Mouse (Mus musculus): ENCODE results near the gene Arhgap18. TPM values are rescaled to one million over a fixed set of nuclear protein-coding genes. Genes with fewer than 3 reads are reported as not detected.

Arhgap18 gene
- total RNA-seq, 2 experiments from 2014 or later: 9.4 TPM

DNA sequence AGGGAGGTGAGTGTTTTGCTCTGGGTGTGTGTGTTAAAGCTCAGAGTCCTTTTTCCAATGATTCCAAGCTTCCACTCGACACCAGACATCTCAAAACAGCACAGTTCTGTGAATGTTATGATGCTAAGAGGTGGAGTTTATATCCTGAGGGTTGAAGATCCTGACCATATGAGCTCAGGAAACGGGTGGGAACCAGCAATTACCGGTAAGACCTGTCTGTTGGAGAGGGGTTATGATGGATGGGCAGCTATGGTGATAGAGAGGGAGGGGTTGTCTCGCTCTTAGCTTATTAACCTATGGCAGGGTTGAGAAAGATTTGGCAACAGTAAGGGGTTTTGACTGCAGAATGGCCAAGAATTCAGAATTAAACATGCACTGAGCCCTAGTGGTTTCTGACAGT lies 58.1 kb downstream of the Arhgap18 start:
- TF ChIP-seq CTCF (IDR thresholded peaks at IDR 0.05): no peak
- intact Hi-C loops (cut with DNase I): no loop called here
- Histone ChIP-seq H3K27ac (no peak overlapping the region), H3K4me3 (no peak overlapping the region)
- DNase-seq (ENCODE audit: extremely low spot score in 1 of 2, low spot score in 2 of 2): no peak

DNA sequence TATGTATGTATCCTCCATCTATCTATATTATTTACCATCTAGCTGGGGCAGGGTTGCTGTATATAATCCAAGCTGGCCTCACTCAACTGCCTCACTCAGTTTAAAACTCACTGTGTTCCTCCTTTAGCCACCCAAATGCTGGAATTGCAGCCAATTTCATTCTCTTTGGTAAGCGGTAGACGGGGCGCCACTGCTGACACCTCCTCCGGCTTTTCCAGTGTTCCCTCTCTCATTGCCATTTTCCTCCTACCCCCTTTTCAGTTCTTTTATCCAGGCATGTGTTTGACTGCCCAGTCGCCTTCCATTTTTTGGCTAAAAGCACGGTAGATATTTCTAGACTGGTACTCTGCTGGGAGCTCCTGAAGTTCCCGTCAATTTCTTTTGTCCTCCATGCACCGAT lies 62.4 kb downstream of the Arhgap18 start:
- no peak overlapping the region for H3K27ac ChIP-seq
- no peak for TF ChIP-seq CTCF (IDR thresholded peaks at IDR 0.05)
- no peak overlapping the region for H3K4me3 ChIP-seq
- intact Hi-C loops (cut with DNase I): loop anchor here (1.0 to 2.0 kb wide), 2 partner anchors 61 to 440 kb away; partner anchors contain the start of gene L3mbtl3
- DNase-seq (ENCODE audit: extremely low spot score in 1 of 2, low spot score in 2 of 2): peak; percentile 42 to 61

DNA sequence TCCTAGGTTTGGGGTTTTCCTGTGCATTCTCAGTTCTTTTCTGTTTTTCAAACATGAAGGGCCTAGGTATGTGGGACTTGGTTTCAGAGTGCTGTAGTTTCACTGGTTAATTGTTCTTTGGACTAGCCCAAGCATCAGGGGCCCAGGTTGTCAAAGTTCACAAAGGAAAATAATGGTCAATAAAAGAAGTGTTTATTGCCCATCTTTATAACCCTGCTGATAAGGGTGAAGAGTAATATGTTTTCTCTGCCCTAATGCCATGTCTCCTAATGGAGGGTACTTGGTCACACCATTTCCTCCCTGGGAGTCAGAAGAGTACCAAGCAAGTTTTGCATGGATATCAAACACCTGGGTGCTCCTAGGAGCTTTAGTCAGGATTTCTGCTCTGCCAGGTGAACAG lies 67.1 kb downstream of the Arhgap18 start:
- Histone ChIP-seq H3K27ac (no peak overlapping the region), H3K4me3 (no peak overlapping the region)
- no peak for TF ChIP-seq CTCF (IDR thresholded peaks at IDR 0.05)
- no peak for DNase-seq (ENCODE audit: extremely low spot score in 1 of 2, low spot score in 2 of 2)
- intact Hi-C loops (cut with DNase I): no loop called here

DNA sequence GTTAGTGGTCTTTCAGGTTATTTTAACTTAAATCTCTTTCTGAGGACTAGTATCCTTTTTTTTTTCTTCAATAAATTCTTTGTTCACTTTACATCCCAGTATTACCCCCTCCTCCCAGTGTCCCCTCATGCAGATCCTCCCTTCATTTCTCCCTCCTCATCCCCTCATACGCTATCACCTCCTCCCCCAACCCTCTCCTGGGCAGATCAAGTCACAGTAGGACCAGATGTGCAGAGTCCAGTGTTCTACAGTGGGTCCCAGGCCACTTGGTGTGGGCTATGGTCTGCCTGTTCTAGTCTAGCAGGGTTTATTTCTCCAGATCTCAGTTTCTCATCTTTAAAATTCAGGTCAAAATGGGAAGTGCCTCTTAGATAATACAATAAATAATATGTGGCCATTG lies 67.7 kb downstream of the Arhgap18 start:
- TF ChIP-seq CTCF (IDR thresholded peaks at IDR 0.05): no peak
- intact Hi-C loops (cut with DNase I): no loop called here
- no peak overlapping the region for H3K27ac ChIP-seq
- H3K4me3 ChIP-seq: no peak overlapping the region
- no peak for DNase-seq (ENCODE audit: extremely low spot score in 1 of 2, low spot score in 2 of 2)

DNA sequence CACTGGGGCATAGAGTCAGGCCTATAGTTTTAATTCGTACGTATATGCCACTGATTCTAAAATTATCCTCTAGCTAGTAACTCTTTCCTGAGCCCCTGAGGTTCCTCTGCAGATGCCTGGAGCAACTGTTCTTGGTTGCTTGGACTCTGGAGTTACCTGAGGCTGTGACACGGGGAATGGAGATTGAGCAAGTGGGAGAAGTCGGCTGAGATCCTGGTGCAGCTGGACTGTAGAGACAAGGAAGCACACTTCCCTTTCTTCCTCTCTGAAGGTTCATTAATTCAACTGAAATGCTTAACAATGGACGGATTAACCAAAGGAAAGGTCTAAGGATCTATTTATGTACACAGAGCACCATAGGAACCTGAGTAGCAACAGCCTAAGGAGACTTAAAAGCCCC lies 70.8 kb downstream of the Arhgap18 start:
- intact Hi-C loops (cut with DNase I): no loop called here
- H3K4me3 ChIP-seq: no peak overlapping the region
- TF ChIP-seq CTCF (IDR thresholded peaks at IDR 0.05): no peak
- no peak overlapping the region for H3K27ac ChIP-seq
- no peak for DNase-seq (ENCODE audit: extremely low spot score in 1 of 2, low spot score in 2 of 2)

DNA sequence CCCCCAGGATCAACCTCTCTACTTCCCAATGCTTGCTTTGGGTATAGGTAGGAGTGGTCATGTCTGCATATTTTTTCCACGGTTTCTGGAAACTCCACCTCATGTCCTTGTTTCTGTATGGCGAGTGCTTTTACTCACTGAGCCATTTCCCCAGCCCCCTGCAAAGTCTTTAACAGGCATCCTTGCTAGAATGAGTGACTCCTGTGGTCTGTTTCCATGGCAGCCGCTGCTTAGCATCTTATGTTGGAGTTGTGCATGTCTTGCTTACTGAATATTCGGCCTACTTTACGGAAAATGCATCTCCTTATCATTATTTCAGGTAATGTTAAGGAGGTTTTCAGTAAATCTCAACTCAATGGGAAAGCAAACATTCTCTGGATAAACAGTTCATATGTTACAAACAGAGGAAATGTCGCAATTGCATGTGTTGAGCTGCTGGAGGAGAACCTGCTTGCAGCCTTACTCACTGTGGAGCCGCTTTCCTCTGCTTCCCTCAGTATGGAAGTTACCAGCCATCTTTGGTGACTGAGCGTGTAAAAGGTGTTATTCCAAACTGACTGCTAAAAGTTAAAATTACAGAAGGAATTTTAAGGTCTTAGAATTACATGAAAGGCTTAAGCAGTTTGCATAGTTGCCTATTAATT lies 72.1 kb downstream of the Arhgap18 start:
- Histone ChIP-seq H3K4me3 (no peak overlapping the region), H3K27ac (no peak overlapping the region)
- peak; percentile 13 to 21 for DNase-seq (ENCODE audit: extremely low spot score in 1 of 2, low spot score in 2 of 2)
- TF ChIP-seq CTCF (IDR thresholded peaks at IDR 0.05): no peak
- intact Hi-C loops (cut with DNase I): no loop called here

DNA sequence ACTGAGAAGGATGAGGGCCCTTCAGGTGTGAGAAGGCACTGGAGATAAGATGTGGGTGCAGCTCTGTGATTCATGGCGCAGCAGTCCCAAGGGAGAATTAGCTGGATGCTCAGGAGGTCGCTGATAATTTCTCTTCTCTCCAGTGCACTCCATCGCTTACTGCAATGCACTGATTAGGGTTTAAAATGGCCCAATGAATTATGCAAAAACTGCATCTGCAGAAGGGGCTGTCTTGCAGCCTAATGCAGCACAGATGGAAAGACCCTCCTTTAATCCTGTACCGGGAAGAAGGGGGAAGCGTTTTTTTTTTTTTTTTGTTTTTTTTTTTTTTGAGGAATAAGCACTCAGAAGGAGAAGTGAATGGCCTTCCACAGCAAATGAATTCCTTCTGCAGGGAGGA lies 74.1 kb downstream of the Arhgap18 start:
- Histone ChIP-seq H3K27ac (no peak overlapping the region), H3K4me3 (no peak overlapping the region)
- intact Hi-C loops (cut with DNase I): no loop called here
- no peak for DNase-seq (ENCODE audit: extremely low spot score in 1 of 2, low spot score in 2 of 2)
- no peak for TF ChIP-seq CTCF (IDR thresholded peaks at IDR 0.05)

DNA sequence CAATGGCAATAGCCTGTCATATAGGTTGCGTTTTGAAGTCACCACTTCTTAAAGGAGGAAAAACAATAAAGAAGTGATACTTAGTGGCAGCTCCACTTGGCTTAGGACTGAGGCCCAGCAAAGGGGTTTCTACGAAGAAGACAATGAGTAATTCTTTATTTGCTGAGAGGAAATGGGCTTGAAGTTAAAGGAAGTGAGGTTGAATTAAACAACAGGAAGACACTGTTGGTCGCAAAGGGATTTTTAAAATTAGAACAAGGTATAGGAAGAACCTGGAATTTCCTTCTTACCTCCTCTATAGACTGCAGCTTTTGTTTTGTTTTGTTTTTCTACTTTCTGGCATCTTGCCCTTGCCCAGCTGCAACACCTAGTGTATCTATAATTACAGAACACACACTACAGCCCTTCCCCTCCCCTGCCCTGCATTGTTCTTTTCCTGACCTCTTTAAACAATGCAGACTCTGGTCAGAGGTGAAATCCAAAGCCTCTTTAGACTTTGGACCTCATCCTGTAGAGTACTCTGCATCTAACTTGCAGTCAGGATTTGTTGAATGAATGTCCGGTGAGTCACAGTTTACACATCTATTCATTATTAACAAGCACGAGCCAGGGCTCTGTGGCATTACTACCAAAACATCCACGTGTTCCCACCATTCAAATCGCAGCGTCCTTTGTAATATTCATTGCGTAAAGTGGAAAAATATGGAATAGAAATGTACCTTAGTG lies 75.4 kb downstream of the Arhgap18 start:
- intact Hi-C loops (cut with DNase I): no loop called here

DNA sequence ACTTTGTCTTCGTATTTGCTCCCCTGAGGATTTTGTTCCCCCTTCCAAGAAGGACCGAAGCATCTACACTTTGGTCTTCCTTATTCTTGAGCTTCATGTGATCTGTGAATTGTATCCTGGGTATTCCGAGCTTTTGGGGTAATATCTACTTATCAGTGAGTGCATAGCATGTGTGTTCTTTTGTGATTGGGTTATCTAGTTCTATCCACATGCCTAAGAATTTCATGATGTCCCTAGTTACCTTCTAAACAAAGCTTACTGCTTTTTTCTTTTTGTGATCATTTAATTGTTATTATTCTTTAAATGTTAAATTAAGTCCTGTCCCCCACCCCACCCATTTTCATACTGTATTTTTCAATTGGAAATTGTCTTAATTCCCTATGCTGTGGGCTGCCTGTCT lies 78.8 kb downstream of the Arhgap18 start:
- H3K27ac ChIP-seq: no peak overlapping the region
- DNase-seq (ENCODE audit: extremely low spot score in 1 of 2, low spot score in 2 of 2): no peak
- H3K4me3 ChIP-seq: no peak overlapping the region
- no peak for TF ChIP-seq CTCF (IDR thresholded peaks at IDR 0.05)
- intact Hi-C loops (cut with DNase I): no loop called here

More for the DNA sequence above, 75.4 kb downstream of the Arhgap18 start:
- no peak for DNase-seq (ENCODE audit: extremely low spot score in 1 of 2, low spot score in 2 of 2)
- no peak overlapping the region for H3K4me3 ChIP-seq
- no peak for TF ChIP-seq CTCF (IDR thresholded peaks at IDR 0.05)
- no peak overlapping the region for H3K27ac ChIP-seq

DNA sequence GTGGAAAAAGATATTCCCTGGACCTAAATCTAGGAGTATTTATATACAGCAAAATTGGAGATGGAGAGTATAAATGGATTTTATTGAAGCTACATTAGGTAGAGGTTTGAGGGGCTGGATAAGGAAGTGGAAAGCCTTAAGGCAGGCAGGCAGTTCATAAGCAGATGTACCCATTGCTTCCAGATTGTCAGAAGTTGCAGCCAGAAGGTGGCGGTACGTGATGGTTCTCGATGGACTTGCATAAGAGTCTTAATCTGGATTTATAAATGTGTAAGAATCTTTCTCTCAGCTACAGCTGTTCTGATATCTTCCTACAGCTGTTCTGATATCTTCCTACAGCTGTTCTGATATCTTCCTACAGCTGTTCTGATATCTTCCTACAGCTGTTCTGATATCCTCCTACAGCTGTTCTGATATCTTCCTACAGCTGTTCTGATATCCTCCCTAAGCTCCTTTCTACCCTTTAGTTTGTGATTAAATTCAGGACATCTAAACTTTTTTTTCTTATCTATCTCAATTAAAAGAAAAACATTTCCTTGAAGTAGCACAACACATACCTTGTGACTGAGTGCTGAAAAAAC lies 79.5 kb downstream of the Arhgap18 start:
- H3K27ac ChIP-seq: no peak overlapping the region
- no peak for TF ChIP-seq CTCF (IDR thresholded peaks at IDR 0.05)
- no peak for DNase-seq (ENCODE audit: extremely low spot score in 1 of 2, low spot score in 2 of 2)
- no peak overlapping the region for H3K4me3 ChIP-seq
- intact Hi-C loops (cut with DNase I): no loop called here

DNA sequence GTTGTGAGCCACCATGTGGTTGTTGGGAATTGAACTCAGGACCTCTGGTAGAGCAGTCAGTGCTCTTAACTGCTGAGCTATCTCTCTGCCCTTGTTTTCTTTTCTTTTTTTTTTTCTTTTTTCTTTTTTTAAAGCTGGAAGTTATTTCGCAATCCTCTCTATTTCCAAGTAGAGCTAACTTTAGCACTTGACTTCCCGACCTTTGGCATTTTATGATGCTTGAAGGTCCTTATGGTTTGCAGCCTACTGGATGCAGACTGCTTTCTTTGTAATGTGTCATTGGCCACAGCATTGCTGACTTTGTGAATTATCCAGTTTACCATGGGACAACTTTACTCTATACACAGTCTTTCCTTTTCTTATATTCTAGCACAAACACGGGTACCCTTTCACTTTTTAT lies 80.2 kb downstream of the Arhgap18 start:
- intact Hi-C loops (cut with DNase I): no loop called here
- no peak overlapping the region for H3K4me3 ChIP-seq
- H3K27ac ChIP-seq: no peak overlapping the region
- DNase-seq (ENCODE audit: extremely low spot score in 1 of 2, low spot score in 2 of 2): no peak
- TF ChIP-seq CTCF (IDR thresholded peaks at IDR 0.05): no peak

DNA sequence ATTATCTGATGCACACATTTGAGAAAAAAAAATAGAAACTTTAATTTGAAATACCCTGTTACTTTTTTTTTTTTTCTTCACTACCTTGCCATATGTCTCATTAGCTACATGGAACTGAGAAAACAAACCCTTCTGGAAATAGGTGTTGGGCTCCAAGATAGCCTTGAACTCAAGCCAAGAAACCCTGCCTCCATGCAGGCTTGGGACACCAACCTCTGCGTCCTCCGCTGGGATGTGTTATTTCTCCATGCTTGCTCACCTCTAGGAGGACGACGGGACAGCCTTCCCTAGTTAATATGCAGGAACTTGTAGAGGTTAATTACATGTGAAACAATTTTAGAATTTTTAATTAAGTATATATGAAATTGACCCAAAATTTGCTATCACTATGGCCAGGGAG lies 96.1 kb downstream of the Arhgap18 start:
- no peak for DNase-seq (ENCODE audit: extremely low spot score in 1 of 2, low spot score in 2 of 2)
- intact Hi-C loops (cut with DNase I): no loop called here
- TF ChIP-seq CTCF (IDR thresholded peaks at IDR 0.05): no peak
- Histone ChIP-seq H3K27ac (no peak overlapping the region), H3K4me3 (no peak overlapping the region)
